Mouse (Mus musculus) CD8-positive naive resting alpha-beta T cell, adult 2 months (primary cell): ENCODE data around the gene Cdh3.
"Not testable (repeated sequence)": the region's sequence is repeated elsewhere in the genome, so short reads cannot be mapped to it uniquely, and the experiment has no call there.

Experiments used
- DNase-seq, 2 experiments: peaks; one replicate each; pipeline ENCODE4 v3.0.0; 2022; ENCODE audit warnings: low read depth in 2 of 2, low spot score in 2 of 2

The Cdh3 gene

GRCm38 (mm10) chr8:106570386-106570785, 59.7 kb downstream of the Cdh3 start:
- DNase-seq = no peak

- no peak for DNase-seq
These were observed 61.0 kb downstream of the Cdh3 start for GRCm38 (mm10) chr8:106571551-106572172.

- not testable (repeated sequence) for DNase-seq
These were observed 61.5 kb downstream of the Cdh3 start for GRCm38 (mm10) chr8:106572175-106572574.

- not testable (repeated sequence) for DNase-seq
These were observed 62.5 kb downstream of the Cdh3 start, which contains the start of gene Gm10073 for GRCm38 (mm10) chr8:106573168-106573567. Gm10073 (minus strand) TSS chr8:106573461.

- no peak for DNase-seq
These were observed 63.6 kb downstream of the Cdh3 start for GRCm38 (mm10) chr8:106574283-106574682.

GRCm38 (mm10) chr8:106576849-106577555, 66.3 kb downstream of the Cdh3 start:
- DNase-seq = no peak

GRCm38 (mm10) chr8:106579510-106579909, 68.8 kb downstream of the Cdh3 start:
- no peak for DNase-seq

GRCm38 (mm10) chr8:106581344-106582088, 70.8 kb downstream of the Cdh3 start:
- no peak for DNase-seq

- no peak for DNase-seq
These were observed 74.4 kb downstream of the Cdh3 start for GRCm38 (mm10) chr8:106584942-106585670.

- DNase-seq = no peak
These were observed 75.0 kb downstream of the Cdh3 start for GRCm38 (mm10) chr8:106585671-106586037.

- DNase-seq = no peak
These were observed 76.2 kb downstream of the Cdh3 start for GRCm38 (mm10) chr8:106586896-106587295.

GRCm38 (mm10) chr8:106588443-106589431, 78.0 kb downstream of the Cdh3 start:
- no peak for DNase-seq

GRCm38 (mm10) chr8:106592458-106592857, 81.8 kb downstream of the Cdh3 start:
- no peak for DNase-seq

GRCm38 (mm10) chr8:106595623-106596022, 84.9 kb downstream of the Cdh3 start:
- DNase-seq = not testable (repeated sequence)

- DNase-seq = no peak
These were observed 86.4 kb downstream of the Cdh3 start for GRCm38 (mm10) chr8:106597067-106597466.

GRCm38 (mm10) chr8:106599265-106599979, 88.7 kb downstream of the Cdh3 start:
- no peak for DNase-seq

GRCm38 (mm10) chr8:106603131-106603819, 92.6 kb downstream of the Cdh3 start, which contains the start of gene Cdh1:
Cdh1 (plus strand) TSS chr8:106603351.
- DNase-seq = peak; percentile 29 to 38

- DNase-seq = no peak
These were observed 93.2 kb downstream of the Cdh3 start for GRCm38 (mm10) chr8:106603933-106604332.

GRCm38 (mm10) chr8:106605657-106606056, 95.0 kb downstream of the Cdh3 start:
- DNase-seq = no peak
